Mouse (Mus musculus) layer of hippocampus, adult 11-12 months (tissue): ENCODE results near the gene Sh2d1b2.
"Not testable (repeated sequence)": the region's sequence is repeated elsewhere in the genome, so short reads cannot be mapped to it uniquely, and the experiment has no call there.

Source experiments
- DNase-seq: peaks from one replicate; pipeline ENCODE4 v3.0.0; 2022; ENCODE audit warnings: low spot score

Sh2d1b2 gene

GRCm38 (mm10) chr1:170232688-170233087 is at the start of gene Sh2d1b2:
TSS of gene Sh2d1b2 (plus strand) at chr1:170232749.
- DNase-seq, result not testable (repeated sequence)

- DNase-seq, result no peak
Measured at GRCm38 (mm10) chr1:170185137-170185536, 47.4 kb upstream of the Sh2d1b2 start.

GRCm38 (mm10) chr1:170186531-170186930 is 46.0 kb upstream of the Sh2d1b2 start:
- no peak for DNase-seq

GRCm38 (mm10) chr1:170188601-170189000 is 43.9 kb upstream of the Sh2d1b2 start:
- no peak for DNase-seq

- DNase-seq, result no peak
Measured at GRCm38 (mm10) chr1:170190225-170190624, 42.3 kb upstream of the Sh2d1b2 start.

- DNase-seq, result no peak
Measured at GRCm38 (mm10) chr1:170191925-170192324, 40.6 kb upstream of the Sh2d1b2 start.

- DNase-seq, result no peak
Measured at GRCm38 (mm10) chr1:170196211-170196610, 36.3 kb upstream of the Sh2d1b2 start.

- DNase-seq, result no peak
Measured at GRCm38 (mm10) chr1:170200379-170200778, 32.2 kb upstream of the Sh2d1b2 start.

- no peak for DNase-seq
Measured at GRCm38 (mm10) chr1:170206395-170206794, 26.2 kb upstream of the Sh2d1b2 start.

GRCm38 (mm10) chr1:170213181-170213879 is 19.2 kb upstream of the Sh2d1b2 start:
- no peak for DNase-seq

GRCm38 (mm10) chr1:170214383-170214756 is 18.2 kb upstream of the Sh2d1b2 start:
- no peak for DNase-seq

GRCm38 (mm10) chr1:170214757-170215522 is 17.6 kb upstream of the Sh2d1b2 start, which contains the start of gene Uhmk1:
TSS of gene Uhmk1 (minus strand) at chr1:170215397.
- peak; percentile 88 for DNase-seq

GRCm38 (mm10) chr1:170215590-170215989 is 17.0 kb upstream of the Sh2d1b2 start:
- no peak for DNase-seq

GRCm38 (mm10) chr1:170218091-170218884 is 14.3 kb upstream of the Sh2d1b2 start:
- peak; percentile 13 for DNase-seq

GRCm38 (mm10) chr1:170220351-170220750 is 12.2 kb upstream of the Sh2d1b2 start:
- no peak for DNase-seq

GRCm38 (mm10) chr1:170223276-170223675 is 9.3 kb upstream of the Sh2d1b2 start:
- no peak for DNase-seq

GRCm38 (mm10) chr1:170245016-170245415 is 12.5 kb downstream of the Sh2d1b2 start:
- no peak for DNase-seq

GRCm38 (mm10) chr1:170254893-170255559 is 22.5 kb downstream of the Sh2d1b2 start:
- no peak for DNase-seq

- peak; percentile 89 for DNase-seq
Measured at GRCm38 (mm10) chr1:170255560-170255910, 23.0 kb downstream of the Sh2d1b2 start.

- no peak for DNase-seq
Measured at GRCm38 (mm10) chr1:170270281-170270680, 37.7 kb downstream of the Sh2d1b2 start.

GRCm38 (mm10) chr1:170270696-170271095 is 38.1 kb downstream of the Sh2d1b2 start:
- no peak for DNase-seq

GRCm38 (mm10) chr1:170273252-170273651 is 40.7 kb downstream of the Sh2d1b2 start:
- no peak for DNase-seq
